Mouse (Mus musculus) megakaryocyte-erythroid progenitor cell, adult 5-6 weeks (primary cell): ENCODE data around the gene Frs3. TPM values are rescaled to one million over a fixed set of nuclear protein-coding genes. Genes with fewer than 3 reads are reported as not detected.

Source experiments
- ATAC-seq: replicated peaks from 2 replicates; pipeline ENCODE4 v1.8.0; 2016; ENCODE audit warnings: mild to moderate bottlenecking, inconsistent platforms; ENCODE audit not compliant: severe bottlenecking, poor library complexity, low FRiP score, low TSS enrichment
- total RNA-seq, 2 experiments: library from RNA; stranded (forward) in 1 of 2; stranded (reverse) in 1 of 2; fragments of 200-1000, 215-1000 nt in 1 of 2; fragments of >200 nt in 1 of 2; fragmentation: Nextera tagmentation in 1 of 2; gene quantifications; 2 replicates each; pipeline ENCODE4 v1.2.3; 2014 to 2017

Gene Frs3
- total RNA-seq, 2 experiments from 2014 or later = 0.26 TPM; not detected in 1

DNA sequence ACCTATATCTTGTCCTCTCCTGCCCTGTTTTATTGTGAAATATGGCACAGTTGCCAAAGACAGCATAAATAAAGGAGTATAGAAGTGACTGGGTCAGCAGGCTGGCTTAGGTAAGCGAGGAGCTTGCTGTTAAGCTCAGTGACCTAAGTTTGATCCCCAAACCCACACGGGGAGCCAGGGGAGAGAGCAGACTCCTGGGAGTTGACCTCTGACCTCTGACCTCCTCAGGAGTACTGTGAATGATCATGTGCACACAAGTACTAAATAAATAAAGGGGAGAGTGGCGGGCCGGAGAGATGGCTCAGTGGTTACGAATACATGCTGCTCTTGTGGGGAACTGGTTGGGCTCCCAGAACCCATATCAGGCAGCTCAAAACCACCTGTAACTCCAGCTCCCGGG lies 61.3 kb downstream of the Frs3 start:
- no peak for ATAC-seq

- ATAC-seq = no peak
Measured at GRCm38 (mm10) chr17:47751811-47752210, 63.0 kb downstream of the Frs3 start.

- 0 out of 2 replicates have a peak, but pooled peaks have one; percentile 25 for ATAC-seq
Measured at GRCm38 (mm10) chr17:47753130-47753775, 64.4 kb downstream of the Frs3 start.

Other genes with a start within 250 kb of the Frs3 start
- 30.6 and 34.8 TPM in 2 replicates for gene Taf8, start 186.7 kb upstream of the Frs3 start, total RNA-seq (2014; fragmentation: Nextera tagmentation)
- gene Taf8, start 186.7 kb upstream of the Frs3 start, total RNA-seq (2017) = 30.5 and 45.8 TPM in 2 replicates
- 157 and 169 TPM in 2 replicates for gene Ccnd3, start 184.0 kb upstream of the Frs3 start, total RNA-seq (2014; fragmentation: Nextera tagmentation)
- 31.3 and 51.3 TPM in 2 replicates for gene Ccnd3, start 184.0 kb upstream of the Frs3 start, total RNA-seq (2017)
- 34.0 and 34.7 TPM in 2 replicates for gene Bysl, start 77.5 kb upstream of the Frs3 start, total RNA-seq (2014; fragmentation: Nextera tagmentation)
- 21.9 and 24.9 TPM in 2 replicates for gene Bysl, start 77.5 kb upstream of the Frs3 start, total RNA-seq (2017)
- gene Med20, start 77.4 kb upstream of the Frs3 start, total RNA-seq (2014; fragmentation: Nextera tagmentation) = 31.7 and 66.0 TPM in 2 replicates
- 28.2 and 40.4 TPM in 2 replicates for gene Med20, start 77.4 kb upstream of the Frs3 start, total RNA-seq (2017)
- 7.8 and 8.0 TPM in 2 replicates for gene Gm20517, start 77.4 kb upstream of the Frs3 start, total RNA-seq (2014; fragmentation: Nextera tagmentation)
- 2.2 and 6.2 TPM in 2 replicates for gene Gm20517, start 77.4 kb upstream of the Frs3 start, total RNA-seq (2017)
- gene Usp49, start 58.3 kb upstream of the Frs3 start, total RNA-seq (2014; fragmentation: Nextera tagmentation) = 13.9 and 21.0 TPM in 2 replicates
- 7.8 and 13.2 TPM in 2 replicates for gene Usp49, start 58.3 kb upstream of the Frs3 start, total RNA-seq (2017)
- gene Tomm6, start 644 bp upstream of the Frs3 start, total RNA-seq (2014; fragmentation: Nextera tagmentation) = 440 and 480 TPM in 2 replicates
- gene Tomm6, start 644 bp upstream of the Frs3 start, total RNA-seq (2017) = 66.0 and 74.2 TPM in 2 replicates
- 1.4 TPM in 1 of 2 replicates, not detected in the other for gene Gm21981, start 5.4 kb downstream of the Frs3 start, total RNA-seq (2014; fragmentation: Nextera tagmentation)
- not detected in 2 replicates for gene Gm21981, start 5.4 kb downstream of the Frs3 start, total RNA-seq (2017)
- not detected in 2 replicates for gene Prickle4, start 5.7 kb downstream of the Frs3 start, total RNA-seq (2014; fragmentation: Nextera tagmentation)
- gene Prickle4, start 5.7 kb downstream of the Frs3 start, total RNA-seq (2017) = 2.3 TPM in 1 of 2 replicates, not detected in the other
- gene Pgc, start 37.8 kb downstream of the Frs3 start, total RNA-seq (2014; fragmentation: Nextera tagmentation) = not detected in 2 replicates
- not detected in 2 replicates for gene Pgc, start 37.8 kb downstream of the Frs3 start, total RNA-seq (2017)
- 3.8 and 4.2 TPM in 2 replicates for gene Tfeb, start 48.0 kb downstream of the Frs3 start, total RNA-seq (2014; fragmentation: Nextera tagmentation)
- 3.0 and 8.3 TPM in 2 replicates for gene Tfeb, start 48.0 kb downstream of the Frs3 start, total RNA-seq (2017)
- 1.3 TPM in 1 of 2 replicates, not detected in the other for gene Mdfi, start 145.7 kb downstream of the Frs3 start, total RNA-seq (2014; fragmentation: Nextera tagmentation)
- 1.8 TPM in 1 of 2 replicates, not detected in the other for gene Mdfi, start 145.7 kb downstream of the Frs3 start, total RNA-seq (2017)
- gene Foxp4, start 235.6 kb downstream of the Frs3 start, total RNA-seq (2014; fragmentation: Nextera tagmentation) = 10.4 and 23.6 TPM in 2 replicates
- 0.66 and 2.0 TPM in 2 replicates for gene Foxp4, start 235.6 kb downstream of the Frs3 start, total RNA-seq (2017)